Mouse (Mus musculus) embryo, embryonic 9.5 days (tissue): ENCODE results near the gene Ttc30b.
"Not testable (repeated sequence)": the region's sequence is repeated elsewhere in the genome, so short reads cannot be mapped to it uniquely, and the experiment has no call there.

Source experiments
- DNase-seq: peaks from one replicate; pipeline ENCODE4 v3.0.0-alpha.2; 2017; ENCODE audit errors: extremely low spot score

The Ttc30b gene

DNA sequence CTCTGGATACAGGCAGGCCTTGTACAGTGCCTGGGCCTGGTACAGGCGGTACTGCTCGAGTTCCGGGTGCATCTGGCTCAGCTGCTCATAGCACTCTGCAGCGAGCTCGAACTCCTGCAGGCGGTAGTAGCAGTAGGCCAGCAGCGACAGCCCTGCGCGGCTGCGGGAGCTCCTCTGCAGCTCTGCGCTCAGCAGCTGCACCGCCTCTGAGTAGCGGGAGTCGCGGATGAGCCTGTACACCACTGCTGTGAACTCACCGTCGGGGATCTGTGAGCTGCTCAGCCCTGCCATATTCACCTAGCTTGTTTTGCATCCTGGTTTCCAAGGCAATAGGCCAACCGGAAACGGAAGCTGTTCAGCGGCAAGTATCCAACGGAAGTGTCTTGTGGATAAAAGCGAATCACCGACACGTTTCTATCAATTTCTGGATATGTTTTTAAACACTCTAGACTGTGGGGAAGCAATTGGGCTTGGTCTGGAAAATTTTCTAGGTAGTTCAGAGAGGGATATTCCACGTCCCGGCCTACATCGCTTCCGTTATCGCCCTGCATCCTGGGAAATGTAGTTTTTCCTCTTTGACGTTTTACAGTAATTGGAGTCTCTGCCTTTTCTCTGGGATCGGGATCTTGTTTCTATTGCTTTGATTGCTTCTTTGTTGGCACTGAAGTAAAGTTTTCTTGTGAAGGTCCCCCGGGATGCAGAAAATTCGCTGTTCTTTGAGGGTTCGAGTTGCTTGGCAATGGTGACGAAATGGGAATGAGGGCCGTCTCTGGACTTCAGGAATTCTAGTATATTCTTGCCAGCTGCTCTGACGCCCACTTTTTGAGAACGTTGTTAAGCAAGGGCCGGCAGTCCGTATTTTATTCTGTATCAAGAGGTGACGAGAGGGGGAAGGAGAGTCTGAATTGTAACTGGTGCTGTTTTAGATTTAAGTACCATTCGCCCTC, at the start of gene Ttc30b:
Ttc30b (minus strand) TSS at position 469 of the 947 bp plus-strand sequence.
- DNase-seq = peak; percentile 83

GRCm38 (mm10) chr2:75987739-75988138, 49.4 kb upstream of the Ttc30b start:
- no peak for DNase-seq

DNA sequence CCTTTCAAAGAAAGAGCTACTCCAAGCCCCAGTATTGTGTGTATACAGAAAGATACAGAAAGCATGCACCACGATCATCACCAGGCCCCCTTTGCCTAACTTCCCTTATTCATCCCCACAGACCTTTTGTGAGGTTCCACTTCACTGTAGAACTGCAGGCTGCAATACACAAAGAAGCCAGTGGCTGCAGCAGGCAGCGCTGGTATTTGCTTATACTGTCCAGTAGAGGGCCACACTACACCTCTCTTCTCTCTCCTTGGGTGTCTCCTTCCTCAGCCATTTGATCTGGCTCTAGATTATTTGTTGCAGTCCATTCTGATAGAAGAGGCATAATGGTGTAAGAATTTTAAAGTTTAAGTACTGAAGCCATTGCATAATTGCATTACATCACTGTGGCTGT, 46.7 kb upstream of the Ttc30b start:
- peak; percentile 74 for DNase-seq

- DNase-seq = no peak
These were observed 45.5 kb upstream of the Ttc30b start for GRCm38 (mm10) chr2:75983847-75984246.

DNA sequence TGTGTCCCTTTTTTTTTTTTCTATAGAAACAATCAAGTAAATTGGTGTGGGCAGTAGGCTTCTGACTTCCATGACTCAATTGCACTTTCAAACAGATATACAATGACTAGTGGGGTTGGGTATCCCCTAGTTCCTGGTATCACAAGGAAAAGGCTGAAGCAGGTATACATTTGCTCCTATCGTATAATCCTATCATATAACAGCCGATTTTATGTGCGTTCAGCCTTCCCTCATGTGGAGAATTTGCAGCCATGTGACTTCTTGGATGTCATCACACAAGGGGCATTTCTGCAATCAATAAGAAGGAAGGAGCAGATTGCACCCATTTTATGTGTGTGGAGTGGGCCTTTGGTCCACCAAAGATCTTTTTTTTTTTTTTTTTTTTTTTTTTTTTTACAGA, 44.7 kb upstream of the Ttc30b start:
- DNase-seq = no peak

DNA sequence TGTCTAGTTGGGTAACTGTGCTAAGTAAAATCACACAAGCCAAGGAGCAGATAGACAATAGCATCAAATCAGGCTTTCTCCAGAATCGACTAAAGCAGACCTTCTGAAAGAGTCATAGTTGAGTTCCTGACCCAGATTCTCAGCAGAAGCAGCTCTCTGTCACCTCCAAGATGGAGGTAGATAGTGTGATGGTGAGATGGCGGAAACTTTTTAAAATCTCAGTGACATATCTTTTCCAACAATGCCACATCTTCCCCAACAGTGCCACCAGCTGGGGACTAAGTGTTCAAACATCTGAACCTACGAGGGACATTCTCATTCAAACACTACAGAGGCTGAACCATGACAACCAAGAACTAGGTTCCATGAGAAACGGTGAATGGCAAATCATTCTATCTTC, 44.2 kb upstream of the Ttc30b start:
- no peak for DNase-seq

DNA sequence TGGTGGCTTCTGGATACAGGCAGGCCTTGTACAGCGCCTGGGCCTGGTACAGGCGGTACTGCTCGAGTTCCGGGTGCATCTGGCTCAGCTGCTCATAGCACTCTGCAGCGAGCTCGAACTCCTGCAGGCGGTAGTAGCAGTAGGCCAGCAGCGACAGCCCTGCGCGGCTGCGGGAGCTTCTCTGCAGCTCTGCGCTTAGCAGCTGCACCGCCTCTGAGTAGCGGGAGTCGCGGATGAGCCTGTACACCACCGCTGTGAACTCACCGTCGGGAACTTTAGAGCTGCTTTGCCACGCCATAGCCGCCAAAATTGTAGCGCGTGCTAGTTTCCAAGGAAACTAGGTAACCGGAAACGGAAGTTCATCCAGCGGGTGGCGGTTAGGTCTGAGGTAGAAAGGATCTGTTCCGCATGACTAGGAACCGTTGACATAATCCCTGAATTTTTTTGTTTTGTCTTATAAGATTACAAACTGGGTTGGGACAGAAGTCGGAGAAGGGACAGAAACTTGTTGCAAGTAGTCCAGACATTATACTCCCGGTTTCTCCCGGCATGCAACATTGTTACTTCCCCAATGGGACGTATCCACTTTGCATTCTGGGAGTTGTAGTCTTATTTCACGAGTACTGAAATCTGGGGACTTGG, 43.2 kb upstream of the Ttc30b start, which contains the start of gene Ttc30a1:
Ttc30a1 (minus strand) TSS at position 528 of the 642 bp plus-strand sequence.
- DNase-seq = peak; percentile 91

GRCm38 (mm10) chr2:75980933-75981439, 42.6 kb upstream of the Ttc30b start:
- not testable (repeated sequence) for DNase-seq

GRCm38 (mm10) chr2:75977752-75978368, 39.5 kb upstream of the Ttc30b start, which contains the start of gene Ttc30a2:
Ttc30a2 (minus strand) TSS chr2:75978170.
- DNase-seq = peak; percentile 42

DNA sequence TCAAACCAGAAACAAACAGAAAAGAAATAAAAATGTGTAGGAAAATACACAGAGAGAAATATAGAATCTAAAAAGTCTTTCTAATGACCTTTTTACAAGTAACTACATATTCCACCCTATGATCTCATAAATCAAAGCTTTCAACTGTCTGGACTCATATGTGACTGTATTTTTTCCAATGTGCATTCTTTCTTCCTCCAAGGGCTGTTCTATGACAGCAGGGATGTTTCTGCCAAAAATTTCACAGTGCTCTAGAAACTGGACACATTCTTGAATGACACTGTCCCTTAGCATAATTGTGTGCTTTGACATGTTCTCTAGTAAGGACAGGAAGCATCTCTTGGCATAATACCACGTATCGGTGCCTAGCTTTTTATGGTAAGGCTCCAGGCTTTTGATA, 37.7 kb upstream of the Ttc30b start:
- not testable (repeated sequence) for DNase-seq

- DNase-seq = no peak
These were observed 35.7 kb upstream of the Ttc30b start for GRCm38 (mm10) chr2:75974131-75974530.

DNA sequence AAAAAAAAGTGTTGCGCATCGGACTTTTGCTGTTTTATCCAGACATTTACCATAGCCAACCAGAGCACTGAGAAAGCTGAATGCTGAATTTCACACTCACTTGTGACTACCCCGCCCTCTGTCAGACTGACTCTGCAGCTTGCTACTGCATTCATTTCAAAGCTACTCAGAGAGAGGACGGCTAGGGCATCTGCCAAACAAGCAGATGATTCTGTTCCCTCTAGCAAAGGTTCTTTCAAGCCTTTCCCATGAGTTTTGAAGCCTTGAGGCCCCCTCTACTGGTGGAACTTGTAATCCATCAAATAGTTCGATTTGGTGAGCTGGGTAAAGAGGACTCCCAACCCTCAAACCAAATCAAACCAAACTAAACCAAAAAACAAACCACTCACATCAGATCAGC, 26.6 kb upstream of the Ttc30b start:
- DNase-seq = peak; percentile 70

DNA sequence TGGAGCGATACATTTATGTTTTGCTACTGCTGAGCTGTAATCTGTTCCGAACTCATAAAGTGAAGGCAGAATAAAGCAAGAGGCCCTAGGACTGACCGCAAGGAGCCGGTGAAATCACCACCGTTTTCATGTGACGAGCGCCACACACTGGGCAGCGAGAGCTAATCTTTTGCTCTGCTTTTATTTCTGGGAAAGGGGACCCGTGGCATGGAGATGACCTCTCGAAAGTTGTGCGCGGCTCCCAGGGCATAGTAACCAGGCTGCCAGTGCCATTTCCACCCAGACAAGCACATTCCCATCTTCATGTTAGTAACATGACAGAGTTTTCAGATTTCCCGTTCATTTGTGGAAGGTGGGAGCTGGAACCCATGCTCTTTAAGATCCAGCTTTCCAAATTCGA, 26.1 kb upstream of the Ttc30b start:
- peak; percentile 66 for DNase-seq

DNA sequence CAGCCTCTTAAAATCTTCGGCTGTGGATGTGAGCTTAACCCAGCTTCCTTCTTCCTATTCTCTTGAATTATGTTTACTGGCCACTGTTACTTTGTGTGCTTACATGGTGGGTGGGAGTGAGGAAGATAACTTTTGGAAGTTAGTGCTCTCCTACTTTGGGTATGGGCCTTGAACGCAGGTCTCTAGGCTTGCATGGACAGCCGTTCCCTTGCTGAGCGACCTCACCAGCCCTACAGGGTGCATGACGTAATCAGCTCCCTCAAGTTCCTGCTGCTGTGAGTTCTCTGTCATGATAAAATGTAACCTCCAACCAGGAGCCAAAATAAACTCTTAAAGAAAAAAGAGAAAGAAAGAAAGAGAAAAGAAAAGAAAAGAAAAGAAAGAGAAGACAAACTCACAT, 25.7 kb upstream of the Ttc30b start:
- no peak for DNase-seq

DNA sequence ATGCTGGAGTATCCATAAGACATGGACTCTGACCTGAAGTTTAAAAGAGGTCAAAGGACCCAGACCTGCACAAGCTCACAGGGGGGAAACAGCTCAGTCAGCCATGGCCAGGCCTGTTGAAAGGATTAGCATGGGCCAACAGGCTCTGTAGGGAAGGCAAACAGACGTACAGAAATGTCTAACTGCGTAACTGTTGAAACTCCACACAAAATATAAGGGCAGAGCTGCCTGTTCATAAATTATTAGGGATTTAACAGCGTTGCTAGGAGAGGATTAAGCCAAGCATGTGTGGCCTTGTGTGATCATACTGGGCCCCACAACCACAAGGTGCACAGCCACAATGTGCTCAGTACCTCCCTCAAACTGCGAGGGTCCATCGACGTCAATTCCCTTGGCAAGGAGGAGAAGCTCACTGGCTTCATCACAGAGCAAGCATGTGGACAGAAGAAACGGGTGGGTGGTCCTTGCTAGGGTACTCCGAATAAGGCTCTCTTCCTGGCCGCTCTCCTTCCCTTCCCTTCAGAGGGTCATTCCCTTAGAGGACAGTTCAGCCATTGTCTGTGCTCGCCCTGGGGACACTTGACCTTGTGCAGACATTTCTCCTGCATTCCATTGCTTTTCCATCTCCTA, 24.9 kb upstream of the Ttc30b start:
- no peak for DNase-seq

GRCm38 (mm10) chr2:75960366-75961330, 22.3 kb upstream of the Ttc30b start:
- DNase-seq = peak; percentile 58

DNA sequence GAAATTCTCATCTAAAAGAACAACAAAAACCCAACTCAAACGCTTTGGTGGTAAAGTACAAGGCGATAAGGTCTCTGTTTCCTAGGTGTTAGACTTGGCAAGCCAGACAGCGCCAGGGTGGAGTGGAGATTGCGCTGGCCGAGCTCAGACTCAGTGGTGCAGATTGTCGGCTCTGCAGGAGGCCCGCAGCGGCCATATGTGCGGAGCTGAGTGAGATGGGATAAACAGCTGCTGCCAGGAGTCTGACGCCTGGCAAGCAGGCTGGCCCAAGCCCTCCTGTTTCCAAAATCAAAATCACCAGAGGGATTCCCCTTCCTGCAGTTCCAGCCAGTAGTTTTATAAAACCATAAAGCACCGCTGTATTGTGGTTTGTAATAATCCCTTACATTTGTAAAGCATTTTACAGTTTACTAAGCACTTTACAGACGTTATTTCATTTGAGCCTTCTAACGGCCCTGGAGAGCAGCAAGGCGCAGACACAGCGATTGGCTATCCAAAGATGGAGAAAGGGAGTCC, 21.5 kb upstream of the Ttc30b start:
- peak; percentile 54 for DNase-seq

DNA sequence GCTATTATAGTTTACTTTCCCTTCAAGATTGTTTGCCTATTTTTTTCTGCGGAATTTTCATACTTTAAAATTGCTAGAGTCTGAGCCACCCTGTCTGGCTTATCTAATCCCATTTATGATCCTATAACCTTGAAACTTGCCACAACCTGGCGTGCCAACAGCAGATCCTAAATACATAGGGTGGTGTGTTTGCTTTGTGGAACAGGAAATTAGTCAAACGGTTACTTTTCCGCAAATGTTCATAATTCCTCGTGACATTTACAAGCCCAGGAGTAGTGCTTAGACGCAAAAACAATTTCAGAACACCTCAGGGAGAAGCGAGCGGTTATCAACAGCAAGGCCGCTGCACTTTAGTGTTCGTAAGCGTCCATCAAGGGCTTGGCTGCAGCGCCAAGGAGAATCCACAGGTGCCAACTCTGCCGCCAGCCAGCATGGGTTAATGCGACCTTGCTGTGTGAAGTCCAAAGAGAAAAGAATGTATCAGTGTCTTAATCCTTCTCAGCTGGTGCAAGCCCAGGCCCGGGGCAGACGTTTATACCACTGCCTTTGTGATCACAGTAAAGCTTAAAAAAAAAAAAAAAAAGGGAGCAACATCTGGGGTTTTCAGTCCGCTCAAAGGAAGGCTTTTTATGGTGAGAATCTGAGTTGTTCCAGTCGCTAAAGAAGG, 20.9 kb upstream of the Ttc30b start:
- peak; percentile 27 for DNase-seq

GRCm38 (mm10) chr2:75955709-75956108, 17.3 kb upstream of the Ttc30b start:
- no peak for DNase-seq

- no peak for DNase-seq
These were observed 14.9 kb upstream of the Ttc30b start for GRCm38 (mm10) chr2:75953320-75953719.
